Mouse (Mus musculus) neural tube, embryonic 15.5 days (tissue): ENCODE data around the gene Tln1. TPM values are rescaled to one million over a fixed set of nuclear protein-coding genes. Genes with fewer than 3 reads are reported as not detected.
A peak's percentile ranks its signal among the peaks of the same experiment; 100 is the strongest.
"Not testable (repeated sequence)": the region's sequence is repeated elsewhere in the genome, so short reads cannot be mapped to it uniquely, and the experiment has no call there.

ENCODE experiments used
- ATAC-seq: fragments of 200-750 bp; cut with Nextera tagmentation; 2 replicates; pipeline ENCODE4 v1.8.0; 2017; ENCODE audit warnings: mild to moderate bottlenecking, moderate TSS enrichment, moderate library complexity; ENCODE audit not compliant: low FRiP score
- H3K27ac ChIP-seq: fragments of 300-500 bp; sonication (generic); replicated peaks from 2 replicates; pipeline ENCODE4 v1.5.1; 2015; ENCODE audit warnings: mild to moderate bottlenecking, inconsistent platforms
- H3K27me3 ChIP-seq: fragments of 300-500 bp; sonication (generic); replicated peaks from 2 replicates; pipeline ENCODE4 v1.6.1; 2015; ENCODE audit warnings: inconsistent platforms
- H3K36me3 ChIP-seq: fragments of 300-500 bp; sonication (generic); 2 replicates; pipeline ENCODE4 v1.6.1; 2015; ENCODE audit warnings: inconsistent platforms
- H3K4me1 ChIP-seq: fragments of 300-500 bp; sonication (generic); 2 replicates; pipeline ENCODE4 v1.6.1; 2015; ENCODE audit warnings: inconsistent platforms
- H3K4me2 ChIP-seq: fragments of 300-500 bp; sonication (generic); 2 replicates; pipeline ENCODE4 v1.6.1; 2015; ENCODE audit warnings: inconsistent platforms, mild to moderate bottlenecking, moderate library complexity
- H3K4me3 ChIP-seq: fragments of 300-500 bp; sonication (generic); replicated peaks from 2 replicates; pipeline ENCODE4 v1.5.1; 2015; ENCODE audit warnings: mild to moderate bottlenecking, inconsistent platforms
- H3K9ac ChIP-seq: fragments of 300-500 bp; sonication (generic); replicated peaks from 2 replicates; pipeline ENCODE4 v1.6.1; 2015; ENCODE audit warnings: mild to moderate bottlenecking, inconsistent platforms
- H3K9me3 ChIP-seq: fragments of 300-500 bp; sonication (generic); replicated peaks from 2 replicates; pipeline ENCODE4 v1.6.1; 2016; ENCODE audit warnings: inconsistent platforms
- WGBS: fragments of 180-500 bp; shearing (Covaris S2); methylation state at CpG from one replicate; pipeline ENCODE4 v1.1.7; 2015; ENCODE audit warnings: mixed read lengths; 5-methylcytosine and 5-hydroxymethylcytosine counted together
- polyA plus RNA-seq: library from polyadenylated mRNA; unstranded; fragments of >200 nt; fragmentation: Nextera tagmentation; extraction: Ambion mirVana; gene quantifications from 2 replicates; pipeline ENCODE4 v1.2.1, GENCODE M21; 2015

The Tln1 gene
- polyA plus RNA-seq, 1 experiment from 2014 or later: 70.8 TPM

DNA sequence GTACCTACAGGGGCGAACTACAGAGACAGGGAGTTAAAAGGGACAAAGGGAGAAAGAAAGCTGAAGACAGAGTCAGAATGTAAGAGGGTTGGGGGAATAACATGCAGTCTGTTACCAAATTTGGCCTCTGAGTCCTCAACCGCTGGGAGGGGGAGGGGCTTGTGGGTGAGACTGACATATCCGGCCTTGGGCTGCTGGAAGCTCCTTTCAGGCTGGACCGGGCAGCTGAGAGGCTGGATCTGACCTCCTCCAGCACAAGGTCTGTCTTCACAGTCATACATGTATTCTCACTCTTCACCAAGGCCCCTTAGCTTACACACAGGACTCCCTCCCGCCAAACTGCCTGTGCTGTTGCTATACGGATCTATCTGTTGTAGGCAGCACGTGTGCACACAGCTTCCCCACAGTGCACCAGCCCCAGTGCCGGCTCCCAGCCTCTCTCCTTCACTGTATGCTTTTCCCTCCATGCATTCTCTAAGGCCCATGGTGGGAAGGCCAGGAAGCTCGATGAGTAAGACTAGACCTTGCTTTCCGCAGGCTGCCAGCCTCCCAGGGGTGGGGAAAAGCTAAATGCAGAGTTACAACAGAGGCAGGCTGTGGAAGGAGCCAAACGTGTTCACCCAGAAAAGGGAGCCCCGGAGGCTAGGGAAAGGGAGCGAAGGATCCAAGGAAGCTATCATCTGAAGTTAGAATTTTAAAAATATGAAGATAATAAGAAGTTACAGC, 3.7 kb downstream of the Tln1 start:
- no peak overlapping the region; the same call in 1 of the 2 replicates for H3K4me3 ChIP-seq
- peak overlapping the region; percentile 32 for H3K4me2 ChIP-seq
- H3K4me1 ChIP-seq: peaks cover 47% of the 10 kb centered on the region
- ATAC-seq: no peak
- peaks cover 32% of the 10 kb centered on the region for H3K36me3 ChIP-seq
- H3K27ac ChIP-seq: peak overlapping the region; percentile 38; the same call in 1 of the 2 replicates
- H3K9ac ChIP-seq: peak overlapping the region; percentile 38
- no peaks in the 10 kb centered on the region for H3K27me3 ChIP-seq
- no peaks in the 10 kb centered on the region for H3K9me3 ChIP-seq
- WGBS: 27% methylated on average over 13 of the region's 13 CpGs

DNA sequence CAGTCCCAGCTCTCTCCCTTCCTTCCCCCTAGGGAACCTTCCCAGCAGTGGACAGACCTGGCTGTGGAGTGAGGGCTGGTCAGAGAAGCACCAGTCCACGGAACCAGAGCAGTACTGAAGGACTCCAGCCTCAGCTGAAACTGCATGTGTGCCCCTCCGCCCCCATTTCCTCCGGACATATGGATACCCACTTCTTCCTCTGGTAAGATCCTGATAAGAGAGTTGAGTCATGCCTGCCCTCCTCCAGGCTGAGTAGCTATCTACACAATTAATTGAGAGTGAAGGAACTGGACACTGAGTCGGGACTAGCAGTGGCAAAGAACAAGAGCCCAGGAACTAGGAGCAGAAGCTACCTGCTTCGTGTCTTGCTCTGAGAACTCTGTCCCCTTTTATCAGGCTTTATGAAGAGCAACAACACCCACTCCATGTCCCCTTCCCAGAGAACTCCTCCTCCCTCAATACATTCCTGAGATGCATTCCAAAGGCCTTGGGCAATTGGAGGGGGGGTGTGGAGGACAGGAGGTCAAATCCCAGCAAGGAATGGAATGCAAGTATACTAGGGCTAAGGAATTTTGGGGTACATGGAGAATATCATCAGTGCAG, 4.4 kb downstream of the Tln1 start:
- H3K27me3 ChIP-seq: no peaks in the 10 kb centered on the region
- H3K27ac ChIP-seq: no peak overlapping the region
- peaks cover 38% of the 10 kb centered on the region for H3K36me3 ChIP-seq
- H3K9ac ChIP-seq: no peak overlapping the region
- 46% methylated on average over 5 of the region's 5 CpGs for WGBS
- H3K4me2 ChIP-seq: peak overlapping the region; percentile 32
- H3K4me3 ChIP-seq: no peak overlapping the region
- peaks cover 41% of the 10 kb centered on the region for H3K4me1 ChIP-seq
- no peak for ATAC-seq
- H3K9me3 ChIP-seq: no peaks in the 10 kb centered on the region

- Histone ChIP-seq H3K27ac (no peak overlapping the region), H3K9ac (no peak overlapping the region), H3K4me1 (peaks cover 31% of the 10 kb centered on the region), H3K4me2 (no peak overlapping the region), H3K27me3 (no peaks in the 10 kb centered on the region), H3K36me3 (peaks cover 59% of the 10 kb centered on the region), H3K9me3 (no peaks in the 10 kb centered on the region), H3K4me3 (no peak overlapping the region)
- ATAC-seq: no peak
- 98% methylated on average over 7 of the region's 7 CpGs for WGBS
These were observed 6.6 kb downstream of the Tln1 start for GRCm38 (mm10) chr4:43555926-43556325.

GRCm38 (mm10) chr4:43553891-43554290, 8.6 kb downstream of the Tln1 start:
- H3K4me2 ChIP-seq: no peak overlapping the region
- no peak overlapping the region for H3K9ac ChIP-seq
- H3K9me3 ChIP-seq: no peaks in the 10 kb centered on the region
- peaks cover 11% of the 10 kb centered on the region for H3K4me1 ChIP-seq
- H3K27ac ChIP-seq: no peak overlapping the region
- peaks cover 78% of the 10 kb centered on the region for H3K36me3 ChIP-seq
- H3K4me3 ChIP-seq: no peak overlapping the region
- ATAC-seq: no peak
- no peaks in the 10 kb centered on the region for H3K27me3 ChIP-seq

DNA sequence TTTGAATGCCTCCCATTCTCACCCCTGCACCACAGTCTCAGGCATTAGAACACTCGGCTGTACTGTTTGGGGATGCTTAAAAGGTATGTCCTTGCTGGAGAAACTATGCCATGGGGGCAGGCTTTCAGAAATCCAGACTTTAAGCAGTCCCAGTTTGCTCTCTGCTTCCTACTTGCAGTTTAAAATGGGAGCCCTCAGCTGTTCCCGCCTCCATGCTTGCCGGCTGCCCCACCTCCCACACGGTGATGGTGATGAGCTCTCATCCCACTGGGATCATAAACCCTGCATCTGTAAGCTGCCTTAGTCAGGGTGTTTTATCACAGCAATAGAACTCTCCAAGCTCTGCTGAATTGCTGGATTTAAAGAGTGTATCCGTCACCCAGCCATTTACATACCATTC, 10.1 kb downstream of the Tln1 start:
- no peak for ATAC-seq
- no peaks in the 10 kb centered on the region; the same call in 1 of the 2 replicates for H3K4me1 ChIP-seq
- no peak overlapping the region for H3K4me2 ChIP-seq
- no peak overlapping the region for H3K27ac ChIP-seq
- H3K27me3 ChIP-seq: no peaks in the 10 kb centered on the region
- WGBS: 39% methylated on average over 5 of the region's 5 CpGs
- no peak overlapping the region for H3K4me3 ChIP-seq
- H3K9me3 ChIP-seq: no peaks in the 10 kb centered on the region
- peaks cover 92% of the 10 kb centered on the region for H3K36me3 ChIP-seq
- H3K9ac ChIP-seq: no peak overlapping the region

- H3K4me1 ChIP-seq, ATAC-seq, H3K4me3 ChIP-seq, H3K9me3 ChIP-seq, H3K27me3 ChIP-seq, H3K27ac ChIP-seq, H3K9ac ChIP-seq, H3K4me2 ChIP-seq: not testable (repeated sequence)
- WGBS: 92% methylated on average over 6 of the region's 6 CpGs
- H3K36me3 ChIP-seq: peaks cover 98% of the 10 kb centered on the region
These were observed 10.6 kb downstream of the Tln1 start for GRCm38 (mm10) chr4:43551854-43552253.

GRCm38 (mm10) chr4:43549055-43549454, 13.4 kb downstream of the Tln1 start:
- Histone ChIP-seq H3K9me3 (no peaks in the 10 kb centered on the region), H3K9ac (no peak overlapping the region), H3K4me2 (no peak overlapping the region), H3K4me3 (no peak overlapping the region), H3K27me3 (no peaks in the 10 kb centered on the region), H3K27ac (no peak overlapping the region), H3K36me3 (peaks cover 99% of the 10 kb centered on the region), H3K4me1 (no peaks in the 10 kb centered on the region)
- 93% methylated on average over 12 of the region's 12 CpGs for WGBS
- no peak for ATAC-seq

DNA sequence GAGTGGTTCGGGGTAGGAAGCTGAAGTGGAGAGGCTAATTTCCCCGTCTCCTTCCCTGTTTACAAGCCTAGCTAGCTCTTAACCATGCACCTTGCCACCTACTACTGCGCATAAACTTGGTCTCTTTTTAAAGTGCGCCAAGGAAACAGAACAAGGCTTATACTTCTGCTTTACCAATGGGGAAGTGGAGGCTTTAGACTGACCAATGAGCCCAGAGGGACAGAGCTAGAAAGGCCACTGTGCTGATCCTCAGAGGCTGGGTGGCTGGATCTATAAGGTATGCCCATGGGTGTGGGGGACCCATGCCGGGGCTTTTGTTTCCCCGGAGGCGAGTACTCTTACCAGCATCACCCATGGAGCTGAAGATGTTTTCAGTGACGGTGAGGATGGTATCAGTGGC, 15.3 kb downstream of the Tln1 start:
- Histone ChIP-seq H3K27ac (no peak overlapping the region), H3K9ac (no peak overlapping the region), H3K4me2 (no peak overlapping the region), H3K27me3 (no peaks in the 10 kb centered on the region), H3K9me3 (no peaks in the 10 kb centered on the region), H3K36me3 (peaks cover 99% of the 10 kb centered on the region), H3K4me1 (no peaks in the 10 kb centered on the region), H3K4me3 (no peak overlapping the region)
- 97% methylated on average over 8 of the region's 8 CpGs for WGBS
- ATAC-seq: no peak

GRCm38 (mm10) chr4:43546375-43547047, 16.0 kb downstream of the Tln1 start:
- Histone ChIP-seq H3K4me3 (no peak overlapping the region), H3K9me3 (no peaks in the 10 kb centered on the region), H3K27ac (no peak overlapping the region), H3K36me3 (peaks cover 100% of the 10 kb centered on the region), H3K4me2 (no peak overlapping the region), H3K4me1 (no peaks in the 10 kb centered on the region), H3K27me3 (no peaks in the 10 kb centered on the region), H3K9ac (no peak overlapping the region)
- WGBS: 95% methylated on average over 12 of the region's 12 CpGs
- ATAC-seq: no peak

- H3K27me3 ChIP-seq: no peaks in the 10 kb centered on the region
- H3K4me1 ChIP-seq: no peaks in the 10 kb centered on the region
- WGBS: 75% methylated on average over 3 of the region's 3 CpGs
- H3K4me3 ChIP-seq: no peak overlapping the region
- no peak overlapping the region for H3K4me2 ChIP-seq
- H3K27ac ChIP-seq: no peak overlapping the region
- no peak for ATAC-seq
- H3K9ac ChIP-seq: no peak overlapping the region
- H3K36me3 ChIP-seq: peaks cover 98% of the 10 kb centered on the region
- no peaks in the 10 kb centered on the region for H3K9me3 ChIP-seq
These were observed 20.4 kb downstream of the Tln1 start for GRCm38 (mm10) chr4:43542044-43542443.

- H3K4me3 ChIP-seq: no peak overlapping the region
- H3K27ac ChIP-seq: no peak overlapping the region
- peaks cover 95% of the 10 kb centered on the region for H3K36me3 ChIP-seq
- H3K9me3 ChIP-seq: no peaks in the 10 kb centered on the region
- no peaks in the 10 kb centered on the region for H3K4me1 ChIP-seq
- H3K9ac ChIP-seq: no peak overlapping the region
- ATAC-seq: no peak
- H3K27me3 ChIP-seq: no peaks in the 10 kb centered on the region
- WGBS: 94% methylated on average over 9 of the region's 9 CpGs
- H3K4me2 ChIP-seq: no peak overlapping the region
These were observed 26.5 kb downstream of the Tln1 start for GRCm38 (mm10) chr4:43536031-43536430.

DNA sequence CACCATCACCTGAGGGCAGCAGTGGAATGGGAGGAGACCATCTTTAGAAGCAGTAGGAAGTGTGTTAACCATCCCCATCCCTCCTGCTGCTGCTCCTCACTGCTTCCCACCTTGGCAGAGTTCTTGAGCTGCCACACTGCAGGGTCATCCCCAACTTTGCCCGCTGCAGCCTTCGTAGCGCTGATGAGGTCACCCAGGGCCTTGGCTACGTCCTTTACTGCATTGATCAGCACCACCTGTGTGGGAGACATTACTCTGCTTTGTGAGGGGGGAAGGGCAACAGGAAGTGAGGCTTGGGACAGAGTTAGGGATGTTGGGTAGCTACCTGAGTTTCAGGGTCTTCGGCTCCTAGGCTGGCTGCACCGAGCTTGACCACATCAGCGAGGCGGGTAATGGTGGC, 26.9 kb downstream of the Tln1 start:
- H3K9ac ChIP-seq: no peak overlapping the region
- H3K9me3 ChIP-seq: no peaks in the 10 kb centered on the region
- H3K4me3 ChIP-seq: no peak overlapping the region
- no peak overlapping the region for H3K4me2 ChIP-seq
- H3K4me1 ChIP-seq: peaks cover 3% of the 10 kb centered on the region; the same call in 1 of the 2 replicates
- H3K27me3 ChIP-seq: no peaks in the 10 kb centered on the region
- WGBS: 96% methylated on average over 8 of the region's 8 CpGs
- H3K27ac ChIP-seq: no peak overlapping the region
- no peak for ATAC-seq
- peaks cover 95% of the 10 kb centered on the region for H3K36me3 ChIP-seq
